Mouse (Mus musculus) myocyte (in vitro differentiated cells): ENCODE data around the gene Lyst. TPM values are rescaled to one million over a fixed set of nuclear protein-coding genes. Genes with fewer than 3 reads are reported as not detected.

Experiments
- H3K27me3 ChIP-seq: one replicate; pipeline ENCODE4 v1.6.1; 2011; ENCODE audit not compliant: control insufficient read depth, insufficient read depth, insufficient read length
- H3K36me3 ChIP-seq: one replicate; pipeline ENCODE4 v1.6.1; 2011; ENCODE audit not compliant: control insufficient read depth, insufficient read depth
- H3K4me2 ChIP-seq: one replicate; pipeline ENCODE4 v1.6.1; 2011; ENCODE audit warnings: low read depth, control low read depth
- H3K4me3 ChIP-seq: one replicate; pipeline ENCODE4 v1.5.1; 2011; ENCODE audit warnings: mild to moderate bottlenecking, control low read depth, moderate library complexity
- H3K79me2 ChIP-seq: one replicate; pipeline ENCODE4 v1.6.1; 2011; ENCODE audit not compliant: control insufficient read depth, insufficient read depth
- H3ac ChIP-seq: one replicate; pipeline ENCODE4 v1.6.1; 2011; ENCODE audit not compliant: control insufficient read depth, insufficient read length
- CEBPB ChIP-seq: IDR thresholded peaks from 2 replicates; pipeline ENCODE4 v1.6.1; 2011; ENCODE audit warnings: mild to moderate bottlenecking, moderate library complexity; ENCODE audit not compliant: poor library complexity, insufficient read depth, severe bottlenecking
- E2F4 ChIP-seq: IDR thresholded peaks from one replicate; pipeline ENCODE4 v1.6.1; 2011; ENCODE audit warnings: mild to moderate bottlenecking, control low read depth, moderate library complexity; ENCODE audit not compliant: insufficient read depth
- MAX ChIP-seq: IDR thresholded peaks from one replicate; pipeline ENCODE4 v1.6.1; 2011; ENCODE audit warnings: low read depth, mild to moderate bottlenecking, control low read depth
- MYOD1 ChIP-seq, 3 experiments: IDR thresholded peaks; one replicate each; pipeline ENCODE4 v1.6.1; 2011; ENCODE audit warnings: control low read depth in 2 of 3, low read depth in 2 of 3, mild to moderate bottlenecking in 2 of 3, moderate library complexity in 1 of 3; ENCODE audit not compliant: insufficient read length in 2 of 3, control insufficient read depth in 1 of 3
- MYOG ChIP-seq, 3 experiments: IDR thresholded peaks; one replicate each; pipeline ENCODE4 v1.6.1; 2011; ENCODE audit warnings: control low read depth in 2 of 3, low read depth in 2 of 3, mild to moderate bottlenecking in 2 of 3; ENCODE audit not compliant: insufficient read length in 2 of 3, control insufficient read depth in 1 of 3, insufficient read depth in 1 of 3
- POLR2A ChIP-seq: IDR thresholded peaks from one replicate; pipeline ENCODE4 v1.6.1; 2011; ENCODE audit warnings: low read depth, mild to moderate bottlenecking, control low read depth, moderate library complexity; ENCODE audit not compliant: insufficient read length
- POLR2AphosphoS2 ChIP-seq: IDR thresholded peaks from one replicate; pipeline ENCODE4 v1.6.1; 2011; ENCODE audit warnings: low read depth, control low read depth; ENCODE audit not compliant: insufficient read length
- REST ChIP-seq: IDR thresholded peaks from one replicate; pipeline ENCODE4 v1.6.1; 2011; ENCODE audit warnings: mild to moderate bottlenecking, control low read depth, moderate library complexity; ENCODE audit not compliant: insufficient read depth, insufficient read length
- SRF ChIP-seq: IDR thresholded peaks from one replicate; pipeline ENCODE4 v1.6.1; 2011; ENCODE audit warnings: low read depth; ENCODE audit not compliant: control insufficient read depth, insufficient read length
- TCF12 ChIP-seq: IDR thresholded peaks from one replicate; pipeline ENCODE4 v1.6.1; 2011; ENCODE audit warnings: mild to moderate bottlenecking, control low read depth; ENCODE audit not compliant: poor library complexity, insufficient read depth, severe bottlenecking
- TCF3 ChIP-seq: IDR thresholded peaks from one replicate; pipeline ENCODE4 v1.6.1; 2011; ENCODE audit warnings: low read depth, control low read depth; ENCODE audit not compliant: insufficient read length
- USF1 ChIP-seq: IDR thresholded peaks from one replicate; pipeline ENCODE4 v1.6.1; 2011; ENCODE audit warnings: low read depth, mild to moderate bottlenecking, control low read depth, moderate library complexity
- polyA plus RNA-seq: library from polyadenylated mRNA; unstranded; fragments of >200 nt; fragmentation: generic; extraction: Trizol; gene quantifications from one replicate; pipeline ENCODE4 v1.2.1, GENCODE M21; 2012; ENCODE audit warnings: missing spikeins

Lyst gene
- polyA plus RNA-seq, 1 experiment: 3.6 TPM

GRCm38 (mm10) chr13:13558251-13558650 is 31.9 kb upstream of the Lyst start:
- no peak overlapping the region for H3K4me2 ChIP-seq
- no peaks in the 10 kb centered on the region for H3K79me2 ChIP-seq
- no peak for TF ChIP-seq POLR2AphosphoS2
- no peak for TF ChIP-seq MAX
- no peak for TF ChIP-seq CEBPB
- TF ChIP-seq USF1: no peak
- TF ChIP-seq E2F4: no peak
- no peak for TF ChIP-seq MYOD1 (IDR thresholded peaks at IDR 0.05; ENCODE audit: control insufficient read depth in 1 of 3, insufficient read length in 2 of 3, low read depth in 2 of 3)
- no peak for TF ChIP-seq TCF3
- no peak for TF ChIP-seq TCF12
- TF ChIP-seq MYOG (IDR thresholded peaks at IDR 0.05; ENCODE audit: control insufficient read depth in 1 of 3, insufficient read depth in 1 of 3, insufficient read length in 2 of 3, low read depth in 2 of 3): no peak
- no peak for TF ChIP-seq REST
- TF ChIP-seq SRF: no peak
- no peak for TF ChIP-seq POLR2A
- no peak overlapping the region for H3ac ChIP-seq
- no peak overlapping the region for H3K4me3 ChIP-seq
- H3K27me3 ChIP-seq: no peaks in the 10 kb centered on the region
- H3K36me3 ChIP-seq: no peaks in the 10 kb centered on the region

- TF ChIP-seq MYOD1 (IDR thresholded peaks at IDR 0.05; ENCODE audit: control insufficient read depth in 1 of 3, insufficient read length in 2 of 3, low read depth in 2 of 3) (no peak), CEBPB (no peak), MAX (no peak), MYOG (IDR thresholded peaks at IDR 0.05; ENCODE audit: control insufficient read depth in 1 of 3, insufficient read depth in 1 of 3, insufficient read length in 2 of 3, low read depth in 2 of 3) (no peak), TCF12 (no peak), POLR2AphosphoS2 (no peak), SRF (no peak), E2F4 (no peak), POLR2A (no peak), TCF3 (no peak)
- no peaks in the 10 kb centered on the region for H3K27me3 ChIP-seq
- no peak overlapping the region for H3K4me2 ChIP-seq
- H3ac ChIP-seq: no peak overlapping the region
- H3K36me3 ChIP-seq: no peaks in the 10 kb centered on the region
- H3K79me2 ChIP-seq: no peaks in the 10 kb centered on the region
- H3K4me3 ChIP-seq: no peak overlapping the region
Measured at GRCm38 (mm10) chr13:13558900-13559299, 31.3 kb upstream of the Lyst start.

GRCm38 (mm10) chr13:13562571-13562970 is 27.6 kb upstream of the Lyst start:
- Histone ChIP-seq H3K79me2 (no peaks in the 10 kb centered on the region), H3K36me3 (no peaks in the 10 kb centered on the region), H3K4me2 (peak overlapping the region; percentile 28), H3K27me3 (no peaks in the 10 kb centered on the region), H3ac (no peak overlapping the region), H3K4me3 (no peak overlapping the region)
- TF ChIP-seq TCF3 (no peak), CEBPB (no peak), USF1 (no peak), MYOG (IDR thresholded peaks at IDR 0.05; ENCODE audit: control insufficient read depth in 1 of 3, insufficient read depth in 1 of 3, insufficient read length in 2 of 3, low read depth in 2 of 3) (no peak), TCF12 (no peak), E2F4 (no peak), MAX (no peak), POLR2A (no peak), MYOD1 (IDR thresholded peaks at IDR 0.05; ENCODE audit: control insufficient read depth in 1 of 3, insufficient read length in 2 of 3, low read depth in 2 of 3) (no peak), SRF (no peak), POLR2AphosphoS2 (no peak), REST (no peak)

GRCm38 (mm10) chr13:13564116-13564515 is 26.1 kb upstream of the Lyst start:
- TF ChIP-seq SRF (no peak), MAX (no peak), POLR2A (no peak), E2F4 (no peak), MYOD1 (IDR thresholded peaks at IDR 0.05; ENCODE audit: control insufficient read depth in 1 of 3, insufficient read length in 2 of 3, low read depth in 2 of 3) (no peak), USF1 (no peak), POLR2AphosphoS2 (no peak), CEBPB (no peak), MYOG (IDR thresholded peaks at IDR 0.05; ENCODE audit: control insufficient read depth in 1 of 3, insufficient read depth in 1 of 3, insufficient read length in 2 of 3, low read depth in 2 of 3) (no peak), REST (no peak), TCF12 (no peak), TCF3 (no peak)
- H3K4me2 ChIP-seq: no peak overlapping the region
- no peak overlapping the region for H3K4me3 ChIP-seq
- H3K27me3 ChIP-seq: no peaks in the 10 kb centered on the region
- no peak overlapping the region for H3ac ChIP-seq
- H3K79me2 ChIP-seq: no peaks in the 10 kb centered on the region
- no peaks in the 10 kb centered on the region for H3K36me3 ChIP-seq

GRCm38 (mm10) chr13:13564541-13564940 is 25.7 kb upstream of the Lyst start:
- no peak overlapping the region for H3ac ChIP-seq
- no peak overlapping the region for H3K4me3 ChIP-seq
- H3K79me2 ChIP-seq: no peaks in the 10 kb centered on the region
- H3K27me3 ChIP-seq: no peaks in the 10 kb centered on the region
- TF ChIP-seq MYOD1 (IDR thresholded peaks at IDR 0.05; ENCODE audit: control insufficient read depth in 1 of 3, insufficient read length in 2 of 3, low read depth in 2 of 3) (no peak), REST (no peak), POLR2A (no peak), SRF (no peak), POLR2AphosphoS2 (no peak), E2F4 (no peak), MYOG (IDR thresholded peaks at IDR 0.05; ENCODE audit: control insufficient read depth in 1 of 3, insufficient read depth in 1 of 3, insufficient read length in 2 of 3, low read depth in 2 of 3) (no peak), TCF12 (no peak), TCF3 (no peak), CEBPB (no peak), USF1 (no peak), MAX (no peak)
- H3K36me3 ChIP-seq: no peaks in the 10 kb centered on the region
- H3K4me2 ChIP-seq: no peak overlapping the region
